Mouse (Mus musculus) lung, postnatal 0 days (tissue): Measurements from ENCODE around the gene Ttll11.

Experiments used
- CTCF ChIP-seq: IDR thresholded peaks from 2 replicates; pipeline ENCODE4 v1.5.1; 2016; ENCODE audit warnings: antibody characterized with exemption, mild to moderate bottlenecking
- EP300 ChIP-seq: IDR thresholded peaks from 2 replicates; pipeline ENCODE4 v1.6.1; 2016; ENCODE audit warnings: antibody characterized with exemption, mild to moderate bottlenecking, control low read depth

- TF ChIP-seq CTCF (peak; percentile 44), EP300 (0 out of 2 replicates have a peak, but pooled peaks have one; percentile 10)
These were observed 31.7 kb upstream of the Ttll11 start for GRCm38 (mm10) chr2:36011331-36011825.
